Mouse (Mus musculus): Measurements from ENCODE around the gene Exoc3l2. TPM values are rescaled to one million over a fixed set of nuclear protein-coding genes. Genes with fewer than 3 reads are reported as not detected.

The Exoc3l2 gene
- total RNA-seq, 2 experiments from 2014 or later: 0.69 to 1.4 TPM

DNA sequence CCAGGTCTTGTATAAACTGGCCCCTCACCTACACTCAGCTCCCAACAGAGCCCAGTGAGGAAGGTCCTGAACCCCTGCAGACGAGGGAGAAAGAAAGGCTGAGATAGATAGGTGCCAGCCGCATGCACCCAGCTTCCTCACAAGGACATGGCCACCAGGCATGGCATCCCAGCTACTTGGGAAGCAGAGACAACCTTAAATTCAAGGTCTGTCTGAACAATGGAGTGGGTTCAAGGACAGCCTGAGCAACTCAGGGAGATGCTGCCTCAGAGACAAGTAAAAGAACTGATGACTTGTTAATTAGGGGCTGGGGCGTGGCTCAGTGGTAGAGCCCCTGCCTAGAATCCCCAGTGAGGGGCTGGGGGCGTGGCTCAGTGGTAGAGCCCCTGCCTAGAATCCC, 7.9 kb upstream of the Exoc3l2 start:
- no peak for DNase-seq (ENCODE audit: extremely low spot score in 1 of 2, low spot score in 2 of 2)
- intact Hi-C loops (cut with DNase I): no loop called here

DNA sequence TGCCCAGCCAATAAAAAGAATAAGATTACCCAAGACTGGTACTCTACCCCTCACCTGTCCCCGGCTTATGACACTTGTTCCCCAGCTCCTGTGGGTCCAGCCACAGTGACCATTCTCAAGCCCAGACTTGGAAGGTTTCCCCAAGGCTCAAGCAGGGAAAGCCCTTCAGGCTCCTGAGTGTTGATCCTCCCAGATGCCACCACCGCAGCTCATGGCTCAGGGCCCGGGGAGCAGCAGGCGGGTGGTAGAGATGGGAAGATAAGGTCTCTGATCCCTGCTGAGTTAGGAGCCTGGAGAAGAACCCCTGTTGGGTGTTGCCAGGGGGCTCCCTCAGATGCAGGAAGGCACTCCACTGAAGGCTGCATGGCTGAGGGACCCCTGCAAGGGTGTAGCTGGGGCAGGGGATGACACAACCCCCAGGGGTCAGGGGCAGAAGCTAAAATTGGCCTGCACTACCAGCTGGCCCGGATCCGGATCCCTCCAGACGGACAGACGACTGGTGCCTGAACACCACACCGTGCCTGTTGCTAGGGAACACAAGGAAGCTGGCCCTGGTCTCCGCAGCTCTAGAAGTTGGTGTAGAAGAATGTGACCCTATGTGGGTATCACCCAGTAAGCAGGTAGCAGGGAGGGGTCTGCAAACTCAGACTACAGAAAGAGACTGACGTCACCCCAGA, 7.2 kb upstream of the Exoc3l2 start:
- intact Hi-C loops (cut with DNase I): no loop called here
- no peak for DNase-seq (ENCODE audit: extremely low spot score in 1 of 2, low spot score in 2 of 2)

DNA sequence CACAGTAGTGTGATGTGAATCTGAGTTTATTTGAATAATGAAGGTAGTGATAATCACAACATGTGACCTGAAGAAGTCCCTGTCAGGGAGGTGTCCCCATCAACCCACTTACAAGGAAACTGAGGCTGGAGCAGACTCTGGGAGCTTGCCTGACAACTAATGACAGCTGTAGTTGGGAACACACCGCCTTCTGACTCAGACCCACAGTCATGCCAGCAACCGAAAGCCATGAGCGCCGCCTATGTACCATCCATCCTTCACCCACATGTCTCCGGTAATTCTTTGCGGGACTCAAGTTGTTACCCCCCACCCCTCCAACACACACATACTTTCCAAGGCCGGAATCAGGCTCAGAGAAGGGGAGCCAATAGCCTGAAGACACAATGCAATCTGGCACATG, 6.5 kb upstream of the Exoc3l2 start:
- intact Hi-C loops (cut with DNase I): no loop called here
- no peak for DNase-seq (ENCODE audit: extremely low spot score in 1 of 2, low spot score in 2 of 2)

- intact Hi-C loops (cut with DNase I): no loop called here
Measured at GRCm38 (mm10) chr7:19457414-19458071, 5.6 kb upstream of the Exoc3l2 start.

GRCm38 (mm10) chr7:19458072-19458486, 5.1 kb upstream of the Exoc3l2 start:
- intact Hi-C loops (cut with DNase I): no loop called here
- peak in 1 of 2 experiments; percentile 91 for DNase-seq (ENCODE audit: extremely low spot score in 1 of 2, low spot score in 2 of 2)

More at GRCm38 (mm10) chr7:19457414-19458071, 5.6 kb upstream of the Exoc3l2 start:
- peak in 1 of 2 experiments; percentile 21 for DNase-seq (ENCODE audit: extremely low spot score in 1 of 2, low spot score in 2 of 2)

DNA sequence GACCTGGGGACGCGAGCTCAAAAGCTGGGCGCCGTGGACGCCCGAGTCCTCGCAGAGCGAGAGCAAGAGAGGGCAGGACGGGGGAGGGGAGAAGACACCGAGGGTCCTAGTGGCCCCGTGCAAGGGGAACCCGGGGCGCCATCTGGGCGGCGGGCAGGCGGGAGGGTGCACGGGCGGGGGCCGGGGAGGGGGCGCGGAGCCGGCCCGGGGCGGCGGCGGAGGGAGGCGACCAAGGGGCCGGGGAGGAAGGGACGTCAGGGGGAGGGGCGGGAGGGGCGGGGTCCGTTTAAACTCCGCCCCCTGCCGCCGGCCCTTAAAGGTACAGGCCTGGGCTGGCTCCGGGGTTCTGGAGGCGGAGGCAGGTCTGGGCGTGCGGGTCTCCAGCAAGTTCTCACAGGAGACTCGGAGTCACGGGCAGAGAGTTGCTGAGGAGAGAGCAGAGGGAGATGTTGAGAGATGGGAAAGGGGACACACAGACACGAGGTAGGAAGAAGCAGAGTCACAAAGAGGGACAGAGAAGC, 4.5 kb upstream of the Exoc3l2 start, which contains the start of gene Mark4:
Gene Mark4 (minus strand): TSS at position 231 of the 521 bp plus-strand sequence.
- peak; percentile 64 to 88 for DNase-seq (ENCODE audit: extremely low spot score in 1 of 2, low spot score in 2 of 2)
- intact Hi-C loops (cut with DNase I): no loop called here

DNA sequence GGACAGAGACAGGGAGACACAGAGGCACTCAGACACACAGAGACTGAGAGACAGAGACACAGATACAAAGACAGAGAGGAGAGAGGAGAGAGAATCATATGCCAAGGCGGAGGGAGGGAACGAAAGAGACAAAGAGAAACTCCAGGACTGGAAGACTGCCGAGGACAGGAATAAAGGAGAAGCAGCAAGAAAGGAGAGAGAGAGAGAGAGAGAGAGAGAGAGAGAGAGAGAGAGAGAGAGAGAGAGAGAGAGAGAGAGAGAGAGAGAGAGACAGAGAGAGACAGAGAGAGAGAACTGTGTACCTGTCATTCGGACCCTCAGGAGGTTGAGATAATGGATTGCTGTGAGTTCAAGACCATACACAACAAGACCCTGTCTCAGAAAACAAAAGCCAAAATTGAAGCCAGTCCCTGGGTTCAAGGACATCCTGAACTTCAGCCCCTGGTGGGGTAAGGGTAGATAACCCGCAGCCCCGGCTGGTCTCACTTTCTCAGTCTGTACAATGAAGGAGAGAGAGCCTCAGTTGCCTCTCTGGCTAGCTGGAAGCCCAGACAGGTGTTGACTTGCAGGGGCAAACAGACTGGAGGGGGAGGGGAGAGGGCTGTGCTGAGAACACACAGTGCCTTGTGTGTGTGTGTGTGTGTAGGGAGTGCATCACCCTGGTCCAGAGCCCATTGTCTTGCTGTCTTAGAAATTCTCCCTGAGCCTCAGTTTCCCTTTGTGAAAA, 3.8 kb upstream of the Exoc3l2 start:
- intact Hi-C loops (cut with DNase I): no loop called here
- no peak for DNase-seq (ENCODE audit: extremely low spot score in 1 of 2, low spot score in 2 of 2)

GRCm38 (mm10) chr7:19460500-19460899, 2.6 kb upstream of the Exoc3l2 start:
- intact Hi-C loops (cut with DNase I): no loop called here
- no peak for DNase-seq (ENCODE audit: extremely low spot score in 1 of 2, low spot score in 2 of 2)

- DNase-seq (ENCODE audit: extremely low spot score in 1 of 2, low spot score in 2 of 2): peak; percentile 77 to 78
- intact Hi-C loops (cut with DNase I): no loop called here
Measured at GRCm38 (mm10) chr7:19461488-19461887, 1.6 kb upstream of the Exoc3l2 start.

DNA sequence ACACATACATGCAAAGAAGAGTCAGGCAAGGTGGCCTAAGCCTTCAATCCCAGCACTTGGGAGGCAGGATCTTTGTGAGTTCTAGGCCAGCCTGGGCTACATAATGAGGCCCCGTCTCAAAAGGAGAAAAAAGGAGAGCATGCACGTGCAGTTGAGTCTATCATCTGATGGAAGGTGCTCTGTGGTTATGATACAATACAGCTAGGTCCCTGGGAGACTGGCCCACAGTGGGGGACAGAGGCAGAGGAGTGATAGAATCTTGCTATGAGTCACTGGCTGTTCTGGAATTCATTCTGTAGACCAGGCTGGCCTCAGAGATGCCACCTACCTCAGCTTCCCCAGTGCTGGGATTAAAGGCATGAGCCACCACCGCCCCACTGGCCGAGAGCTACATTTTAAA, 688 bp upstream of the Exoc3l2 start:
- intact Hi-C loops (cut with DNase I): no loop called here

DNA sequence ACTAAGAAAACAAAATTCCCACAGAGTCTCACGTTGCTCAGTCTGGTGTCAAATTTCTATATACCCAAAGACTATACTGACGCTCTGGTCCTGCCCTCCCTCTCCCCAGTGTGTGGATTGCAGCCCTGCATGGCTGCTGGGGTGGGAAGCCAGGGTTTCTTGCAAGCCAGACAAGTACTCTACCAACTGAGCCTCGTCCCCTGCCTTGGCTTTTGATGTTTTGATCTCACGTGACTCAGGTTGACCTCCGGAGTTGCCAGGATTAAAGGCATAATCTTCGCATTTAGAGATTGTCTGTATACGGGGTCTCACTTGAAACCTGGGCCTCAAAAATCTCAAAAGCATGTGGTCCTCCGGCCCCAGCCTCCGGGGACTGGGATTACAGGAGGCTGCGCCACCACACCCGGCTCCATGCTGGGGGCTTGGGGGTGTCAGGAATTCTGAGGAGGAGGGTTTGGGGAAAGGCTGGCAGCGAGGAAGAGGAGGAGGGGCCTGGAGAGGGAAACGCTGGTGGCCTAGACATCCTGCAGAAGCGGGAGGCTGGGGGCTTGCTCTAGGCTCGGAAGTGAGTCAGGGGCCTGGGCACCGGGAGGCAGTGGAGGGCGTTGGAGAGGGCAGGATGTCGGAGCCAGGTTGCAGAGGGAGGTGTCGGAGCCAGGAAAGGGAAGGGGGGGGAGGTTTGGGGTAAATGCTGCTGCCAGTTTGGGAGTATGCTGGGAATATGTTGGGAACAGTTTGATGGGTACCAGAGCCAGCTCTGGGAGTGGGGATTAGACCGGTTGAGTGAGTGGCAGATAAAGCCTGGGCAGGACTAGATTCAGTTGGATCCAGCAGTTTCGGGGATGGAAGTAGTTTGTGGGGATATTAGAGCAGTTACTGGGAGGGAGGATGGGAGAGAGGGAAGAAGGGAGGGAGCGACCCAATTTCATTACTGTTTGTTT, 1.5 kb downstream of the Exoc3l2 start:
- no peak for DNase-seq (ENCODE audit: extremely low spot score in 1 of 2, low spot score in 2 of 2)
- intact Hi-C loops (cut with DNase I): no loop called here

More for the DNA sequence above, 688 bp upstream of the Exoc3l2 start:
- no peak for DNase-seq (ENCODE audit: extremely low spot score in 1 of 2, low spot score in 2 of 2)

GRCm38 (mm10) chr7:19466602-19467145, 3.5 kb downstream of the Exoc3l2 start:
- DNase-seq (ENCODE audit: extremely low spot score in 1 of 2, low spot score in 2 of 2): no peak
- intact Hi-C loops (cut with DNase I): no loop called here

DNA sequence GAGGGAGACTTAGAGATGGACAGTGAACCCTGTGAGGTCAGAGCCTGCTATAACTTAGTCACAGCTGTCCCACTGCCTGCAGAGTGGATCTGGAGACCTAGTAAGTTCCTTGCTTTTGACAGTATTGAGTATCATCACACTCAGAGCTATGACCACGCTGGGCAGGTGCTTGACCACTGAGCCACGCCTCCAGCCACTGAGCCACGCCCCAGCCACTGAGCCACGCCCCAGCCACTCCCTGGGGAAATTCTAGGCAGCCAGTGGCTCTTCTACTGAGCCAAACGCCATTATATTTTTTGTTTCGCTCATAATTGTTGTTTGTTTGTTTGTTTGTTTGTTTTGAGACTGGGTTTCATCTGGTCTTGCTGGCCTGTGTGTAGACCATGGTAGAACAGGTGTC, 4.5 kb downstream of the Exoc3l2 start:
- no peak for DNase-seq (ENCODE audit: extremely low spot score in 1 of 2, low spot score in 2 of 2)
- intact Hi-C loops (cut with DNase I): no loop called here

- DNase-seq (ENCODE audit: extremely low spot score in 1 of 2, low spot score in 2 of 2): no peak
- intact Hi-C loops (cut with DNase I): no loop called here
Measured at GRCm38 (mm10) chr7:19468279-19468678, 5.1 kb downstream of the Exoc3l2 start.

GRCm38 (mm10) chr7:19469404-19469803, 6.3 kb downstream of the Exoc3l2 start:
- intact Hi-C loops (cut with DNase I): no loop called here
- no peak for DNase-seq (ENCODE audit: extremely low spot score in 1 of 2, low spot score in 2 of 2)

- intact Hi-C loops (cut with DNase I): no loop called here
- DNase-seq (ENCODE audit: extremely low spot score in 1 of 2, low spot score in 2 of 2): no peak
Measured at GRCm38 (mm10) chr7:19470308-19470707, 7.2 kb downstream of the Exoc3l2 start.

- DNase-seq (ENCODE audit: extremely low spot score in 1 of 2, low spot score in 2 of 2): no peak
- intact Hi-C loops (cut with DNase I): no loop called here
Measured at GRCm38 (mm10) chr7:19472403-19472802, 9.3 kb downstream of the Exoc3l2 start.

GRCm38 (mm10) chr7:19473875-19474443, 10.8 kb downstream of the Exoc3l2 start:
- peak; percentile 55 to 94 for DNase-seq (ENCODE audit: extremely low spot score in 1 of 2, low spot score in 2 of 2)
- intact Hi-C loops (cut with DNase I): no loop called here
